Mouse (Mus musculus) monocyte, adult 59 days (primary cell): ENCODE data around the gene Spaca4. TPM values are rescaled to one million over a fixed set of nuclear protein-coding genes. Genes with fewer than 3 reads are reported as not detected.

Experiments
- total RNA-seq, 2 experiments: library from RNA; stranded (reverse); gene quantifications; one replicate each; pipeline ENCODE4 v1.2.4; 2023

Spaca4 gene
- total RNA-seq: not detected

DNA sequence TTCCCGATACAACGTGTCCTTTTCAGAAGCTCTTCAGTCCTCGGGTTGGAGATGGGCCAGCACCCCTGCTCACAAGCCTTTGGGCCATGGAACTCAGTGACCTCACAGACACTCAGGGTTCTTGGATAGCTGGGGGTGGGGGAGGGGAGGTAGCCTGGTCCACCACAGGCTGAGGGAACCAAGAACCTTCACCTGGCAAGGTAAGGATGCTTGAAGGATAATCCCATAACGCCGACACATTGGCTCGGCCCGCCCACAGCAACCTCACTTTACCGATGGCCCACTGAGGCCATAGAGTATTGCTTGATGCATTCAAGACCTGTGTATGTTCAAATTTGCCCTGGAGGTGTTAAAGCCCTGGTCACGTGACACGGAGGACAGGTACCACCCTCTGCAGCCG lies at the start of gene Spaca4:
TSS of gene Spaca4 (minus strand) at position 101 of the 400 bp plus-strand sequence.

DNA sequence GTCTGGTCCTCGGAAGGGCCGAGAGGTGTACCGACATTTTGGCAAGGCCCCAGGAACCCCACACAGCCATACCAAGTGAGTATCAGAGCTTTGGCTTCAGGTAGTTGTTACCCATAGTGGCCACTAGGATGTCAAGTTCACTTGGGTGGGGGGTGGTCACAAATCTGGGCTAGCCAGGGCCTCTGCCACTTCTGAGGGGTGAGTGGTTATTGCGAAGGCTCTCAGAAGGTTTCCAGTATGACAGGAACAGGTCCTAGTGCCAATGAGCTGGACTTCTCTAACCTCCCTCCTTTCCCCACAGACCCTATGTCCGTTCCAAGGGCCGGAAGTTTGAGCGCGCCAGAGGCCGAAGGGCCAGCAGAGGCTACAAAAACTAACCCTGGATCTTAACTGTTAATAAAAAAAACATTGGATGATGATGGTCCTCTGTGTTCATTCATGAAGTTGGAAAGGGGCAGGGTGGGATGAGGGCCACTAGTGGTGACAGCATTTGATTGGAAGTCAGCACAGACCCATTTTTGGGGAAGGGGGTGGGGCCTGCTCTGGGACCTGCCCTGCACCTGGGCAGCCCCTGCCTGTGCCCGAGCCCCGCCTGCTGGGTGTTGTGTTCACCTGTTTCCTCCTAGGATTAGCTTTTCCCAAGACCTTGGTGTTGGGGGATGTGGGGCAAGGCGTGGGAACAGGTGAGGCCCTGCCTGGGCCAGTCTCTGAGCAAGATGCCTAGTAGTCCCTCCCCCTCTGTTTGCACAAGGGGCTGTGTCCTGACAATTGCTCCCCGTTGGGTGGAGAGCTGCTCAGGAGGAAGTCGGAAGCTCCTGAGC lies 5.0 kb downstream of the Spaca4 start, which contains the start of gene Fam83e:
TSS of gene Fam83e (plus strand) at position 800 of the 821 bp plus-strand sequence.

DNA sequence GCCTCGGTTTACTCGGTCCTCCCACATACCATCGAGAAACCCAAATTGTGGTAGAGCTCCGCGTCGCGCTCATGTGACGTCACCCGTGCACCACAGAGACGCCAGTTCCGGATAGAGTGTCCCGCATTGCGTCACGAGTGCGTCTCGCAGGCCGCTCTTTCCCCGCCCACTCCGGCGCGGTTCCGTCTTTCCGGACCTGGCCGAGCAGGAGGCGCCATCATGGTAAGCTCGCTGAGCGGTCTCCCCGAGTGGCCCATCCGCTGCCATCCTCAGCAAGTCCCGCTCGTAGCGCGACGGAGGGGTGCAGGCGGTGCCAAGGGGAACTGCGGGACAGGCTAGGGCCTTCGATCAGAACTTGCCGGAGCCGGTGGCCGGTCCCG lies 7.7 kb downstream of the Spaca4 start, which contains the start of gene Sphk2:
TSS of gene Sphk2 (minus strand) at position 85 of the 380 bp plus-strand sequence.

DNA sequence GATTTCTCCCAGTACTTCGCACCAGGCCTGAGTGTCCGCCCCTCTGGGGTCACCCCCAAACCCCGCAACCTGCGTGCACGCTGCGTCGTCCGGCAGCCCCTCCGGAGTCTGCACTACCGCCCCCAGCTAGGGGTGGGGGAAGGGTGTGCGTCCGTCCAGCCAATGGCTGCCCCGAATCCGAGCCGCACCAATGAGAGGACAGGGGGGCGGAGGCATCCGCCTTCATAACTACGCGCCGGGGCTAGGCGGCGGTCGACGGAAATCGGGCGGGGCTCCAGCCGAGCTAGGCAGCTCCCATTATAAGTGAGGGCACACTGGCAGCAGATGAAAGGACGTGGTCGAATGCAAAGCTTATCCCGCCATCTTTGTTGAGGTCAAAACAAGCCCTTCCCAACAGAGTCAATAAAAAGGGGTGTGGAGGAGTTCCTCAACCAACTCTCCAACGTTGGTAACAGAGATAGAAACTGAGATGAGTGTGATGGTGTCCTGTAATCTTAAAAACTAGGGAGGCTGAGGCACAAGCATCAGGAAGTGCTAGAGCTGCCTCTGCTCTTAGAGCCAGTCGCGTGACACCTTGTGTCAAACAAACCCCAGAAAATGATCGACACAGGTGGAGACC lies 10.4 kb downstream of the Spaca4 start, which contains the start of gene Rpl18:
TSS of gene Rpl18 (plus strand) at position 368 of the 619 bp plus-strand sequence.

DNA sequence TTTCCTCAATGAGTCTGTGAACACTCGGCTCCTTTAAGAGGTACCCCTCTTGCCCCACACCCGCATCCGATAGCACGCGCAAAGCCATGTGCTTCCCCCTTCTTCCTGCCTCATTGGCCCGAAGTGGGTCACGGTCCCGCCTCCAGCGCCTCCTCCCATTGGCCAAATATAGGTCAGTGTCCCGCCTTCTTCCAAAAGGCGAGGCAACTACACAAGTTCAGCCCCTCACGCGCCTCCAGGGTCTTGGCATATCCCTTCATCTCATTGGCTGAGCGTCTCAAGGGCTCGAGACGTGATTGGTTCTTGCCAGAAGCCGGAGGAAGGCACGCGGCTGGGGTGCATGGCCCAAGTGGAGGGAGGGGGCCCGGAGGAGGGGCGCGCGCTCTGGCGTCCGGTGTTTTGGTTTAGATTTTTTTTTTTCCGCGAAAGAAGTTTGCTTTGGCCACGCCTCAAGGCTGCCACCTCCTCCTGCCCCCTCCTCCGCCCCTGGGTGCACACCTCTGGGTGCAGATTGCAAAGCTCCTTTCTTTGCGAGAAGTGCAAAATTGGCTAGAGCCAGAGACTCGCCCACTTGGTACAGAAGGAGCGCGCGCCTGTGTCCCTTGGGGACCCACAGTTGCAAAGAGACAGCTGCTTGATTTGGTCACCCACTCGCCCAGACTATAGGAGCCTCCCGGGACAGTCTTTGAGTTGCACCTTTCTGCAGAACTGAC lies 20.7 kb downstream of the Spaca4 start, which contains the start of gene Dbp:
TSS of gene Dbp (plus strand) at position 359 of the 713 bp plus-strand sequence.

DNA sequence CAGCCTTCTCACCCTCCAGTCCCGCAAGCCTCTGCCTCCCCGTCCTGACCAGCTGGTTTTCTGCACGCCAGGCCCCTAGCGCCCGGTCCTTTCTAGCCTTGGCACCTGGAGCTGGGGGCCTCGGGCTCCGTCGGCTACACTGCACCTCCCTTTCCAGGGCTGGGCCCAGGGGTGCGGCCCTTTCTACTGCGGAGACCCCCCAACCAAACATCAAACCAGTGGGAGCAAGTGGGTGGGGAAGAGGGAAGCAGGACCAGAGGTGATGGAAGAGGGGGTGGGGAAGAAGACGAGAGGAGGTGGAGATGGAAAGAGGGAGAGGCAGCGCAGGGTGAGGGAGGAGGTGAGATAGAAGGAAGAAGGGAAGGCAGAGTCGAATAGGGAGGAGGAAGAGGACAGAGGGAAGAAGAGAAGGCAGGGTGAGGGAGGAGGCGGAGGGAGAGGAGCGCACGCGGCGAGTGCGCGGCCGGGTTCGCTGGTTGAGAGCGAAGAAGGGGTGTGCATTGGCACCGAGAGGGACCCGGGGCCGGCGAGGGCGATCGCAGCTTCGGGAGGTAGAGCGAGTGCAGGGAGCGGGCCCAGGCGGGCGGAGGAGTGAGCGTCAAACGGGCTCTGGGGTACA lies 26.0 kb downstream of the Spaca4 start, which contains the start of gene Car11:
TSS of gene Car11 (plus strand) at position 321 of the 619 bp plus-strand sequence.

DNA sequence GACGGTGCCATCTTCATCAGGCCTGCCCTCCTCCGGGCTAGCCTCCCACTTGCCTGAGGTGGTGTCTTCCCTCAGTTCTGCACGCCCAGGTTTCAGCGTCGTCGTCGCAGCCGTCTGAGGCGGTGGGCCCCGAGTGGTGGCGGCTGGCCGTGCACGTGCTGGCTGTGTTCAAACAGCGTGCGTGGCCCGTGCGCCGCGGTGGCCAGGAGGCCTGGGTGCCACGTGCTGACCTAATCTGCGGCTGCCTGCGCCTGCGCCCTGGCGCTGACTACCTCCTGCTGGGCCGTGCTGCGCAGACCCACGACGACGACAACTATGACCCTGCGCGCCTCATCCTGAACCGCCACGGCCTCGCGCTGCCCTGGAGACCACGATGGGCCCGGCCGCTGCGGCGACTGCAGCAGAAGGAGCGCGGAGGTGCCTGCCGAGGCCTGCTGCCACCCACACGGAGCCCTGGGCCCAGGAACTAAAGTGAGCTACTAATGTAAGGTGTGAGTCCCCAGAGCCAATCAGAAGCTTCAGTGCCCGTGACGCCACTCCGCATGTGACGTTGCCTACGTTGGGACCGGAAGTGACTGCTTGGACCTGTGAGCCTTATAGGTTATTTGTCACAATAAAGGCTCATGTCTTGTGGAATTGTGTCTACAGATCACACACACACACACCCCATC lies 31.6 kb downstream of the Spaca4 start, which contains the start of gene Sec1:
TSS of gene Sec1 (minus strand) at position 482 of the 671 bp plus-strand sequence.

DNA sequence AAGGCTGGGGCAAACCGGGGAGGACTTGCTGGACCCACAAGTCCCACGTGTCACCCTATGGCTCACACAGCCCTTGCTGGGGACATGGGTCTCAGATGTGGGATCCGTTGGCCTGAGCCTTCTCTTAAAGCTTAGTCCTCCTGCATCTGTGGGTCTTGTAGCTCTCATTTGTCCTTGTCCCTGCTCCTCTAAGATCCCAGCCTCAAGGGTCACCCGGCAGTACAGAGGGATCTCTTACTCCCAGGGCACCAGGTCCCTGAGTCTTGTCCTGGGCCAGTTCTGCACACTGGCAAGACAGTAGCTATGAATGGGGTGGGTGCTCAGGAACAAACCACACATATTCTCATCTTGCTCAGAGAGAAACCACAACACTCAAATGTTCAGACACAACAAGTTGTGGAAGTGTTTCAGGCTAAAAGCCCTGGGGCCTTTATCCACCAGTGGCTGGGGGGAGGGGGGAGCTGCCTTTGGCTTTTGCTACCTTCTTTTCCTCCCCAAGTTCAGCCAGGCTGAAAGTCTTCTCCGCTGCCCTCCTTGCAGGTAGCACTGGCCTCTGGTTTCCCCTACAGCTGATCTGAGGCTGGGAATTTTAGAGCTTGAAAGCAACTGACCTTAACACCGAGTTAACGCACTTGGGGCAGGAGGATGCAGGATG lies 42.1 kb downstream of the Spaca4 start, which contains the start of gene Ntn5:
TSS of gene Ntn5 (plus strand) at position 627 of the 655 bp plus-strand sequence.

Other genes starting within 250 kb of the Spaca4 start
- not detected for gene Tulp2, start 243.9 kb downstream of the Spaca4 start, total RNA-seq
- gene Gm45808, start 239.0 kb downstream of the Spaca4 start, total RNA-seq: 1 to 10 TPM; 1.3 to 1.7 TPM
- 10 to 100 TPM; 10.4 to 11.5 TPM for gene Dhdh, start 237.0 kb downstream of the Spaca4 start, total RNA-seq
- 100 to 1,000 TPM; 153 to 162 TPM for gene Nucb1, start 215.4 kb downstream of the Spaca4 start, total RNA-seq
- 100 to 1,000 TPM; 820 to 877 TPM for gene Ppp1r15a, start 199.5 kb downstream of the Spaca4 start, total RNA-seq
- gene Plekha4, start 199.5 kb downstream of the Spaca4 start, total RNA-seq: under 1 TPM; 0.71 to 0.79 TPM
- under 1 TPM in 1 of 2 experiments, not detected in 1; 0.39 TPM for gene Hsd17b14, start 170.9 kb downstream of the Spaca4 start, total RNA-seq
- 10 to 100 TPM; 64.9 to 67.0 TPM for gene Bcat2, start 155.7 kb downstream of the Spaca4 start, total RNA-seq
- not detected for gene Fgf21, start 110.3 kb downstream of the Spaca4 start, total RNA-seq
- not detected for gene Fut1, start 108.5 kb downstream of the Spaca4 start, total RNA-seq
- under 1 TPM in 1 of 2 experiments, not detected in 1; 0.36 TPM for gene Izumo1, start 104.0 kb downstream of the Spaca4 start, total RNA-seq
- gene Rasip1, start 98.3 kb downstream of the Spaca4 start, total RNA-seq: under 1 TPM; 0.45 to 0.49 TPM
- gene Mamstr, start 85.8 kb downstream of the Spaca4 start, total RNA-seq: not detected
- not detected for gene Fut2, start 59.4 kb downstream of the Spaca4 start, total RNA-seq
- not detected for gene Ntn5, start 41.8 kb downstream of the Spaca4 start, total RNA-seq
- gene Sec1, start 31.4 kb downstream of the Spaca4 start, total RNA-seq: not detected
- not detected for gene Car11, start 26.0 kb downstream of the Spaca4 start, total RNA-seq
- 10 to 100 TPM in 1 of 2 experiments, 1 to 10 TPM in 1; 8.5 to 11.4 TPM for gene Dbp, start 20.7 kb downstream of the Spaca4 start, total RNA-seq
- gene Rpl18, start 10.4 kb downstream of the Spaca4 start, total RNA-seq: 1,000 to 10,000 TPM; 1,433 to 1,476 TPM
- gene Sphk2, start 7.8 kb downstream of the Spaca4 start, total RNA-seq: 10 to 100 TPM; 48.8 to 50.4 TPM
- gene Fam83e, start 4.6 kb downstream of the Spaca4 start, total RNA-seq: under 1 TPM; 0.58 to 0.67 TPM
- not detected for gene Lmtk3, start 57.9 kb upstream of the Spaca4 start, total RNA-seq
- under 1 TPM in 1 of 2 experiments, not detected in 1; 0.46 TPM for gene Sult2b1, start 58.9 kb upstream of the Spaca4 start, total RNA-seq
- gene Cyth2, start 88.8 kb upstream of the Spaca4 start, total RNA-seq: 100 to 1,000 TPM; 104 to 114 TPM
- under 1 TPM; 0.58 to 0.88 TPM for gene Kcnj14, start 99.0 kb upstream of the Spaca4 start, total RNA-seq
- 1 to 10 TPM; 9.1 to 9.8 TPM for gene Grwd1, start 105.1 kb upstream of the Spaca4 start, total RNA-seq
- 100 to 1,000 TPM in 1 of 2 experiments, 10 to 100 TPM in 1; 89.1 to 104 TPM for gene Kdelr1, start 147.0 kb upstream of the Spaca4 start, total RNA-seq
- gene Grin2d, start 152.6 kb upstream of the Spaca4 start, total RNA-seq: under 1 TPM; 0.30 to 0.42 TPM
- not detected for gene Syngr4, start 170.9 kb upstream of the Spaca4 start, total RNA-seq
- 1 to 10 TPM; 7.7 to 9.3 TPM for gene Tmem143, start 171.1 kb upstream of the Spaca4 start, total RNA-seq
- 100 to 1,000 TPM; 594 to 671 TPM for gene Emp3, start 195.6 kb upstream of the Spaca4 start, total RNA-seq
- 1 to 10 TPM; 3.0 to 3.4 TPM for gene Ccdc114, start 198.3 kb upstream of the Spaca4 start, total RNA-seq